Mouse (Mus musculus): ENCODE results near the gene Hist1h2bc. TPM values are rescaled to one million over a fixed set of nuclear protein-coding genes. Genes with fewer than 3 reads are reported as not detected.

The Hist1h2bc gene
- polyA plus RNA-seq, 1 experiment from 2014 or later: 29.3 TPM

DNA sequence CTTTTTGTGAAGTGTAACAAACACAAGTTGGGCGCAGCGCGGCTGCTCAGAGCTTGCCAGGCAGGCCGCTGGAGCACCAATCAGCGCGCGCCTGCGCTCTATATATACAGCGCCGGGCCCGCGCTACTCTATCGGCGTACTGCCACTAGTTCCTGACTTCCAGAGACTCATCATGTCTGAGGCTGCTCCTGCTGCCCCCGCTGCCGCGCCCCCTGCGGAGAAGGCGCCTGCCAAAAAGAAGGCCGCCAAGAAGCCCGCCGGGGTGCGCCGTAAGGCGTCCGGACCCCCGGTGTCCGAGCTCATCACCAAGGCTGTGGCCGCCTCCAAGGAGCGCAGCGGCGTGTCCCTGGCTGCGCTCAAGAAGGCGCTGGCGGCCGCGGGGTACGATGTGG is 54.7 kb downstream of the Hist1h2bc start, which contains the start of gene Hist1h1c:
Gene Hist1h1c, plus strand, starts transcription at position 132 of the 392 bp plus-strand sequence.
- Histone ChIP-seq H3K9ac (replicated peaks) (peak within 1 kb of the TSS; percentile 89), H3K4me3 (replicated peaks) (peak within 1 kb of the TSS; percentile 59), H3K36me3 (no peaks in the 10 kb centered on the region), H3K27me3 (no peaks in the 10 kb centered on the region), H3K4me2 (peak within 1 kb of the TSS; percentile 86), H3K9me3 (no peaks in the 10 kb centered on the region), H3K27ac (peak within 1 kb of the TSS; percentile 99), H3K4me1 (replicated peaks) (peaks cover 9% of the 10 kb centered on the region)
- WGBS: 0% methylated on average over 35 of the region's 38 CpGs
- peak; percentile 95 for ATAC-seq (ENCODE audit: insufficient number of reproducible peaks, insufficient read depth, low FRiP score, low TSS enrichment, low read depth)

DNA sequence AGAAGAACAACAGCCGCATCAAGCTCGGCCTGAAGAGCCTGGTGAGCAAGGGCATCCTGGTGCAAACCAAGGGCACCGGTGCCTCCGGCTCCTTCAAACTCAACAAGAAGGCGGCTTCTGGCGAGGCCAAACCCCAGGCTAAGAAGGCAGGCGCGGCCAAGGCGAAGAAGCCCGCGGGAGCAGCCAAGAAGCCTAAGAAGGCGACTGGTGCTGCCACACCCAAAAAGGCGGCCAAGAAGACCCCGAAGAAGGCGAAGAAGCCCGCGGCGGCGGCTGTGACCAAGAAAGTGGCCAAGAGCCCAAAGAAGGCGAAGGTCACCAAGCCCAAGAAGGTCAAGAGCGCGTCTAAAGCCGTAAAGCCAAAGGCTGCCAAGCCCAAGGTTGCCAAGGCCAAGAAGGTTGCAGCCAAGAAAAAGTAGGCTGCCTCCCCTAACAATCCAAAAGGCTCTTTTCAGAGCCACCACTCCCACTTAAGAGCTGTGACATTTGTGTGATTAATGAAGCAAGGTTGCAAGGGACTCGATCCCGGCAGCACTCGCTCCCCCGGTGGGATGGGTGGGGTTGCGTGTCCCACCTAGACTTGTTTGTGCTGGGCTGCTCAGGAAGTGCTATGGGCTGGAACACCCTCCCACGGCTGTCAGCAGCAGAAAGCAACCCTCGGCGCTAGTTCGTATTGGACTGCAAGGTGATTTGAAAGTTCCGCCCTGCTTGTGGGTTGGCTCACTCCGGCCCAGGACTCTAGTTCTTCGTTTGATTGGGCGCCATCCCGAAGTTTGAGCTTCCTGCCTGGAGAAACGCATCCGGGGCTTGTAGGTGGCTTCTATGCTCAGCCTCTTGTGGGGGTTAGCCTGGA is 55.3 kb downstream of the Hist1h2bc start:
- Histone ChIP-seq H3K4me3 (replicated peaks) (peak overlapping the region; percentile 59), H3K4me1 (replicated peaks) (peaks cover 14% of the 10 kb centered on the region), H3K9me3 (no peaks in the 10 kb centered on the region), H3K27ac (peak overlapping the region; percentile 99), H3K4me2 (peak overlapping the region; percentile 86), H3K9ac (replicated peaks) (peak overlapping the region; percentile 89), H3K27me3 (no peaks in the 10 kb centered on the region), H3K36me3 (no peaks in the 10 kb centered on the region)
- under 1% methylated on average over 39 of the region's 39 CpGs for WGBS
- ATAC-seq (ENCODE audit: insufficient number of reproducible peaks, insufficient read depth, low FRiP score, low TSS enrichment, low read depth): peak; percentile 92

DNA sequence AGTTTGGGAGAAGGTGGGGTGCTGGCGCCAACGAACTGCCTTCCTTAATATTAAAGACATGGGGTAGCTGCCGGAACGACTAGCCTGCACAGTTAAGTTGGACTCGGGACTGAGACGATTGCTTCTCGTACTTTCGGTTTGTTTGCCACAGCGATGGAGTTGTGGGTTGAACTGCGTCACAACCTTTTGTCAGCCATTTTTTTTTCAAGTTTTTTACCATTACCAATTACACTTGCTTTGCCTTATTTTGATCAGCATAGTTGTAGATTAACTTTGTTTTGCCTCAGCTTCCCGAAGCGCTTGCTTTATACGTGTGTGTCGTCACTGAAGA is 55.9 kb downstream of the Hist1h2bc start:
- H3K36me3 ChIP-seq: no peaks in the 10 kb centered on the region
- WGBS: 2% methylated on average over 14 of the region's 14 CpGs
- ATAC-seq (ENCODE audit: insufficient number of reproducible peaks, insufficient read depth, low FRiP score, low TSS enrichment, low read depth): no peak

DNA sequence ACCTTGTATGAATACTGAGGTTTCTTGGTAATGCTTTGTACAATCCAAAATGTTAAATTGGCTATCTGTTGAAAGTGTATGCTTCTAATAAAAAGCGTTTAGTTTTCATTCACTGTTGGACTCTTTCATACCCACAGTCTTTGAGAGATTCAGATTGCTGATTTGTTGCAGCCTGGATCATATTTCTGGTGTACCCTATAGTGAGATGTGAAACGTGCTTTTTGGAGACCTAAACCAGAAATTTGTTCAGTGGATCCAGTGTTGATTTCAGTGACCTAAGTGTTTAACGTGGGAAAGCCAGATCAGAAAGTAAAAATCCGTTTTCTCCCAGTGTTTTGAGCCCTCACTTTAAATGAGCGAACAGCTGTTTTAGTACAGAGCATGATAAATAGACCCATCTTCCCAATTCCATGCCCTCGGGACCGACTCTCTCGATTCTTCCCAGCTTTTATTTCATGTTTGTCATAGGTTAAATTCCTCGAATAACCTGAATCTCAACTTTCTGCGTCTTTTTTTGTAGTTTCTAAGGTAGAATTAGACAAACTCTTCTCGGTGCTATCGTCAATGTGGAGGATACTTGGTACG is 56.3 kb downstream of the Hist1h2bc start:
- peak overlapping the region; percentile 59 for H3K4me3 ChIP-seq (replicated peaks)
- H3K27me3 ChIP-seq: no peaks in the 10 kb centered on the region
- H3K36me3 ChIP-seq: no peaks in the 10 kb centered on the region
- H3K4me1 ChIP-seq (replicated peaks): peaks cover 18% of the 10 kb centered on the region
- WGBS: 36% methylated on average over 13 of the region's 13 CpGs
- no peaks in the 10 kb centered on the region for H3K9me3 ChIP-seq
- ATAC-seq (ENCODE audit: insufficient number of reproducible peaks, insufficient read depth, low FRiP score, low TSS enrichment, low read depth): no peak
- peak overlapping the region; percentile 89 for H3K9ac ChIP-seq (replicated peaks)
- H3K4me2 ChIP-seq: peak overlapping the region; percentile 86
- peak overlapping the region; percentile 99 for H3K27ac ChIP-seq

More for the DNA sequence above, 55.9 kb downstream of the Hist1h2bc start:
- Histone ChIP-seq H3K4me2 (peak overlapping the region; percentile 86), H3K9me3 (no peaks in the 10 kb centered on the region), H3K4me3 (replicated peaks) (peak overlapping the region; percentile 59), H3K27ac (peak overlapping the region; percentile 99), H3K27me3 (no peaks in the 10 kb centered on the region), H3K9ac (replicated peaks) (peak overlapping the region; percentile 89), H3K4me1 (replicated peaks) (peaks cover 18% of the 10 kb centered on the region)

DNA sequence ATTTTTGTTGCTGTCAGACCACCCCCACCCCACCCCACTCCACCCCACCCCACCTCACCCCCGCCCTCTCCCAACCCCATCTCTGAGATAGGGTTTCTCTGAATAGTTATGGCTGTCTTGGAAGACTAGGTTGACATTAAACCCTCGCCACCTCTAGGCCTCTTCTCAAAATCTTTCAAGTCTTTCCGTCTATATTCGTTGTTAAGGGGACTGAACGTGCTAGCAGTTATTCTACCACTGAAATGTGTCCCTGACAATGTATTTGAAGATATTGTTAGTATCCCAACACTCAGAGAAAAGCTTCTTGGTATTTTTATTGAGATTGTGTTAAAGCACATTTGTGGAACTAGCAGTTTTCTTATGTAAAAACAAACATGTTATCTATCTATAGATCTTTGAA is 56.9 kb downstream of the Hist1h2bc start:
- H3K4me3 ChIP-seq (replicated peaks): peak overlapping the region; percentile 59
- whole genome bisulfite sequencing: 65% methylated on average over 5 of the region's 5 CpGs

DNA sequence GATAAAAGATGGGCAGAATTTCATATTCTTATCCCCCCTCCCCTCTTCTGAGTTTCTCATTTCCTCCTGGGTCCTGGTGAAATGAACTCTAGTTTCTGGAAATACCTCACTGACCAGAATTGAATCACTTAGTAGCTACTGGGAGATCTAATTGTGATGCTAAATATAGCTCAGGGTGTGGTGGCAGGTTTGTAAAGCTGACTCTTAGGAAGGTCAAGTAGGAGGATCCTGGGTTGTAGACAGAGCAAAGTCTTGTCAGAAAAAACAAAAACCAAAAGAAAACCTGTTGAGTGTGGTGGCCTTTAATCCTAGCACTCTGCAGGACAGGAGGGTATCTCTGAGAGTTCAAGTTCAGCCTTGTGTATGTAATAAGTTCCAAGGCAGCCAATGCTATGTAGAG is 58.0 kb downstream of the Hist1h2bc start:
- ATAC-seq (ENCODE audit: insufficient number of reproducible peaks, insufficient read depth, low FRiP score, low TSS enrichment, low read depth): no peak
- Histone ChIP-seq H3K9ac (replicated peaks) (no peak overlapping the region), H3K27me3 (no peaks in the 10 kb centered on the region), H3K27ac (no peak overlapping the region), H3K4me3 (replicated peaks) (no peak overlapping the region), H3K4me1 (replicated peaks) (peaks cover 18% of the 10 kb centered on the region), H3K4me2 (no peak overlapping the region), H3K36me3 (no peaks in the 10 kb centered on the region), H3K9me3 (no peaks in the 10 kb centered on the region)

More for the DNA sequence above, 56.9 kb downstream of the Hist1h2bc start:
- peak overlapping the region; percentile 89 for H3K9ac ChIP-seq (replicated peaks)
- H3K9me3 ChIP-seq: no peaks in the 10 kb centered on the region
- peak overlapping the region; percentile 99 for H3K27ac ChIP-seq
- ATAC-seq (ENCODE audit: insufficient number of reproducible peaks, insufficient read depth, low FRiP score, low TSS enrichment, low read depth): no peak
- H3K4me1 ChIP-seq (replicated peaks): peaks cover 18% of the 10 kb centered on the region
- no peaks in the 10 kb centered on the region for H3K36me3 ChIP-seq
- peak overlapping the region; percentile 86 for H3K4me2 ChIP-seq
- no peaks in the 10 kb centered on the region for H3K27me3 ChIP-seq

Small RNAs within 50 kb of the gene (microRNA-seq; reads per million reads assigned to microRNA genes)
- not detected for gene Gm44350

Other genes with a start within 250 kb of the Hist1h2bc start
- gene Btn1a1, start 218.3 kb upstream of the Hist1h2bc start, polyA plus RNA-seq (2016; fragmentation: Nextera tagmentation; extraction: Ambion mirVana): 0.10 and 0.12 TPM in 2 replicates
- gene Btn2a2, start 195.3 kb upstream of the Hist1h2bc start, polyA plus RNA-seq (2016; fragmentation: Nextera tagmentation; extraction: Ambion mirVana): 1.8 and 1.9 TPM in 2 replicates
- gene Hist1h4h, start 153.1 kb upstream of the Hist1h2bc start, polyA plus RNA-seq (2016; fragmentation: Nextera tagmentation; extraction: Ambion mirVana): 6.0 and 9.0 TPM in 2 replicates
- 9.8 and 16.3 TPM in 2 replicates for gene Hist1h2af, start 150.3 kb upstream of the Hist1h2bc start, polyA plus RNA-seq (2016; fragmentation: Nextera tagmentation; extraction: Ambion mirVana)
- gene Hist1h3g, start 148.8 kb upstream of the Hist1h2bc start, polyA plus RNA-seq (2016; fragmentation: Nextera tagmentation; extraction: Ambion mirVana): 10.5 and 17.3 TPM in 2 replicates
- 1.4 TPM in 2 replicates for gene Hist1h2bh, start 140.8 kb upstream of the Hist1h2bc start, polyA plus RNA-seq (2016; fragmentation: Nextera tagmentation; extraction: Ambion mirVana)
- gene Hist1h3f, start 140.1 kb upstream of the Hist1h2bc start, polyA plus RNA-seq (2016; fragmentation: Nextera tagmentation; extraction: Ambion mirVana): 2.1 and 3.2 TPM in 2 replicates
- gene Hist1h4f, start 132.6 kb upstream of the Hist1h2bc start, polyA plus RNA-seq (2016; fragmentation: Nextera tagmentation; extraction: Ambion mirVana): 2.7 and 3.6 TPM in 2 replicates
- gene Hist1h1d, start 130.9 kb upstream of the Hist1h2bc start, polyA plus RNA-seq (2016; fragmentation: Nextera tagmentation; extraction: Ambion mirVana): 0.58 and 0.80 TPM in 2 replicates
- 11.1 and 12.8 TPM in 2 replicates for gene Hist1h3e, start 121.8 kb upstream of the Hist1h2bc start, polyA plus RNA-seq (2016; fragmentation: Nextera tagmentation; extraction: Ambion mirVana)
- 153 and 213 TPM in 2 replicates for gene Hist1h2ae, start 113.0 kb upstream of the Hist1h2bc start, polyA plus RNA-seq (2016; fragmentation: Nextera tagmentation; extraction: Ambion mirVana)
- 16.5 and 25.4 TPM in 2 replicates for gene Hist1h2bg, start 112.8 kb upstream of the Hist1h2bc start, polyA plus RNA-seq (2016; fragmentation: Nextera tagmentation; extraction: Ambion mirVana)
- gene Hist1h2bf, start 110.0 kb upstream of the Hist1h2bc start, polyA plus RNA-seq (2016; fragmentation: Nextera tagmentation; extraction: Ambion mirVana): 12.5 and 21.2 TPM in 2 replicates
- gene Hist1h2ad, start 109.8 kb upstream of the Hist1h2bc start, polyA plus RNA-seq (2016; fragmentation: Nextera tagmentation; extraction: Ambion mirVana): 1.9 and 2.7 TPM in 2 replicates
- gene Hist1h3d, start 108.4 kb upstream of the Hist1h2bc start, polyA plus RNA-seq (2016; fragmentation: Nextera tagmentation; extraction: Ambion mirVana): 9.5 and 11.3 TPM in 2 replicates
- gene Hist1h4d, start 102.6 kb upstream of the Hist1h2bc start, polyA plus RNA-seq (2016; fragmentation: Nextera tagmentation; extraction: Ambion mirVana): 139 and 158 TPM in 2 replicates
- 2.2 and 3.7 TPM in 2 replicates for gene Hist1h2be, start 63.1 kb upstream of the Hist1h2bc start, polyA plus RNA-seq (2016; fragmentation: Nextera tagmentation; extraction: Ambion mirVana)
- 24.6 and 30.8 TPM in 2 replicates for gene Hist1h1e, start 61.6 kb upstream of the Hist1h2bc start, polyA plus RNA-seq (2016; fragmentation: Nextera tagmentation; extraction: Ambion mirVana)
- 1.1 and 1.3 TPM in 2 replicates for gene Hist1h2ac, start 251 bp upstream of the Hist1h2bc start, polyA plus RNA-seq (2016; fragmentation: Nextera tagmentation; extraction: Ambion mirVana)
- not detected in 2 replicates for gene Hist1h1t, start 11.6 kb downstream of the Hist1h2bc start, polyA plus RNA-seq (2016; fragmentation: Nextera tagmentation; extraction: Ambion mirVana)
- 13.4 and 18.4 TPM in 2 replicates for gene Hist1h4c, start 14.3 kb downstream of the Hist1h2bc start, polyA plus RNA-seq (2016; fragmentation: Nextera tagmentation; extraction: Ambion mirVana)
- gene Hfe, start 26.7 kb downstream of the Hist1h2bc start, polyA plus RNA-seq (2016; fragmentation: Nextera tagmentation; extraction: Ambion mirVana): 3.8 and 4.2 TPM in 2 replicates
- 20.1 and 21.4 TPM in 2 replicates for gene Hist1h1c, start 54.6 kb downstream of the Hist1h2bc start, polyA plus RNA-seq (2016; fragmentation: Nextera tagmentation; extraction: Ambion mirVana)
- gene Hist1h3c, start 61.4 kb downstream of the Hist1h2bc start, polyA plus RNA-seq (2016; fragmentation: Nextera tagmentation; extraction: Ambion mirVana): 20.7 and 22.1 TPM in 2 replicates
- 6.3 and 6.7 TPM in 2 replicates for gene Hist1h2bb, start 62.5 kb downstream of the Hist1h2bc start, polyA plus RNA-seq (2016; fragmentation: Nextera tagmentation; extraction: Ambion mirVana)
- 77.8 and 92.9 TPM in 2 replicates for gene Hist1h2ab, start 66.9 kb downstream of the Hist1h2bc start, polyA plus RNA-seq (2016; fragmentation: Nextera tagmentation; extraction: Ambion mirVana)
- 17.7 and 30.1 TPM in 2 replicates for gene Hist1h3b, start 68.1 kb downstream of the Hist1h2bc start, polyA plus RNA-seq (2016; fragmentation: Nextera tagmentation; extraction: Ambion mirVana)
- 9.1 and 10.7 TPM in 2 replicates for gene Hist1h4b, start 72.8 kb downstream of the Hist1h2bc start, polyA plus RNA-seq (2016; fragmentation: Nextera tagmentation; extraction: Ambion mirVana)
- 1.2 and 1.4 TPM in 2 replicates for gene Hist1h4a, start 77.0 kb downstream of the Hist1h2bc start, polyA plus RNA-seq (2016; fragmentation: Nextera tagmentation; extraction: Ambion mirVana)
- gene Hist1h3a, start 78.2 kb downstream of the Hist1h2bc start, polyA plus RNA-seq (2016; fragmentation: Nextera tagmentation; extraction: Ambion mirVana): 11.9 and 12.8 TPM in 2 replicates
- 6.3 and 7.4 TPM in 2 replicates for gene Hist1h1a, start 79.5 kb downstream of the Hist1h2bc start, polyA plus RNA-seq (2016; fragmentation: Nextera tagmentation; extraction: Ambion mirVana)
- 0.16 TPM in 1 of 2 replicates, not detected in the other for gene Trim38, start 85.7 kb downstream of the Hist1h2bc start, polyA plus RNA-seq (2016; fragmentation: Nextera tagmentation; extraction: Ambion mirVana)
- gene Slc17a2, start 122.8 kb downstream of the Hist1h2bc start, polyA plus RNA-seq (2016; fragmentation: Nextera tagmentation; extraction: Ambion mirVana): not detected in 2 replicates
- gene Slc17a3, start 155.2 kb downstream of the Hist1h2bc start, polyA plus RNA-seq (2016; fragmentation: Nextera tagmentation; extraction: Ambion mirVana): 0.06 TPM in 1 of 2 replicates, not detected in the other
- not detected in 2 replicates for gene Slc17a1, start 183.6 kb downstream of the Hist1h2bc start, polyA plus RNA-seq (2016; fragmentation: Nextera tagmentation; extraction: Ambion mirVana)
- gene Slc17a4, start 230.8 kb downstream of the Hist1h2bc start, polyA plus RNA-seq (2016; fragmentation: Nextera tagmentation; extraction: Ambion mirVana): not detected in 2 replicates
- not detected in 2 replicates for gene Hist1h2ba, start 250.0 kb downstream of the Hist1h2bc start, polyA plus RNA-seq (2016; fragmentation: Nextera tagmentation; extraction: Ambion mirVana)